Mouse (Mus musculus): ENCODE data around the gene Plbd1.

Plbd1 gene

DNA sequence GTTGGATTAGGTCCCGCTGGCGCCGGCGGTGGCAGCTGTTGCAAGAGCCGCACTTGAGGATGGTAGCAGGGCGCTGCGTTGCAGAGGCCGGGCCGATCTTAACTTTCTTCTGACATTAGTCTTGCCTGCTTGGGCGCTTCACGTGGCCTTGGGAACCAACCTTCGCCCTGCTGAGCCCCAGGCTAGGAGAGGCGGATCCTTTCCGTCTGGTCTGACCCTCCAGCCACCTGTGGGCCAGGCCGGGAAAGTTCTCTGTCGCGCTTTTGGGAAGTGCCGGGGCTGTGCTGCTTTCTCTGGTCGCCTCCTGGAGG, at the start of gene Plbd1:
TSS of gene Plbd1 (minus strand) at position 223 of the 311 bp plus-strand sequence.
- DNase-seq (ENCODE audit: low read depth, low spot score), result no peak

DNA sequence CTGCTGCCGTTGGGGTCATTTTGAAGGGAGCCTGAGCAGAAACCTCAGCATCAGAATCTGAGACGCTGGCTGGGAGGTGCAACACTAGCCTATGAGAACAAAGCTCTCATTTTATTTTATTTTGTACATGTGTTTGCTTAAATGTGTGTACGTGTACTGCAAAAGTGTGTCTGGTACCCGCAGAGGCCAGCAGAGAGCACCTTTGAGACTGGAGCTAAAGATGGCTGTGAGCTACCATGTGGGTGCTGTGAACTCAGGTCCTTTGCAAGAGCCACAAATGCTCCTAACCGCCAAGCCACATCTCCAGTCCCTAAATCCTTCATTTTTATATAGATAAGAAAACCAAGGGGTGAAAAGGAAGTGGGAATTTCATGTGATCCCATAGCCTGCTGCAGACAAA, 48.7 kb upstream of the Plbd1 start:
- no peak for DNase-seq (ENCODE audit: low read depth, low spot score)

DNA sequence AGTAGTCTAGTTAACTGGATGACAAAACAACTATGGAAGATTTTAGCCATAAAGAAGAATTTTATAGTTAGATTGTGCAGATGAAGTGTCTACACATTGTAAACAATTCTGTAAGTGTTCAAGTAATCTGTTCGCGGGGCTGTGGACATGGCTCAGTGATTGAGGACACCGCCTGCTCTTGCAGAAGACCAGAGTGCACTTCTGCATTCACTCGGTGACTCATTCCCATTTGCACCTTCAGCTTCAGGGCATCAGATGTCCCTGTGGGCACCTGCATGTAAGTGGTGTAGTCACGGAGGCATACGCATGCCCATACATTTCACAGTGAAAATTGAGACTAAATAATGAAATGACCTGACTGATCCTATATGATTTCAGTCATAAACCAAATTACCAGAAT, 46.9 kb upstream of the Plbd1 start:
- DNase-seq (ENCODE audit: low read depth, low spot score), result no peak

DNA sequence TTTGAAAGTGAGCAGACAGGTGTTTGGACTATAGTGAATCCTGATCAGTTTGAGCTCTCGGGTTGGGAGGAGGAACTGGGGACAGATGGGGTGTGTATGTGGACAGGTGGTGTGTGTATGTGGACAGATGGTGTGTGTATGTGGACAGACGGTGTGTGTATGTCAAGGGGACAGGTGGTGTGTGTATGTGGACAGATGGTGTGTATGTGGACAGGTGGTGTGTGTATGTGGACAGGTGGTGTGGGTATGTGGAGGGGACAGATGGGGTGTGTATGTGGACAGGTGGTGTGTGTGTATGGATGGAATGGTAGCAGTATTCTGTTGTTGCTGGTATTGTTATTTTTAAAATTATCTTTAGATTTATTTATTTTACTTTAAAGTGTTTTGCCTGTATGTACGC, 40.1 kb upstream of the Plbd1 start:
- DNase-seq (ENCODE audit: low read depth, low spot score), result no peak

DNA sequence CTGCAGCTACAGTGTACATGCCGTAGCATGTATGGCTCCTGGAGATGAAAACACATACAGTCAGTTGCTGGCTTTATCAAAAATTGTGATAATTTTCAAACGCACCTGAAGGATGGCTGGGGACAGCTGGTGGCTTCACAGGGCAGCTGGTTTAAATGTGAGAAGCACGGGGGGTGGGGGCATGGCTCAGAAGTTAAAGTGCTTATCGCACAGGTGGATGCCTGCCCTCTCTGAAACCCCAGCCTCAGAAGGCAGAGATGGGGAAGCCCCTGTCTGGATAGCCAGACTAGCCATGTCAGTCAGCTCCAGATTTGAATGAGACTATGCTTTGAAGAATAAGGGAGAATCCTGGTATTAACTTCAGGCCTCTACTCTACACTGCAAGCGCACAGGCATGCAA, 39.5 kb upstream of the Plbd1 start:
- no peak for DNase-seq (ENCODE audit: low read depth, low spot score)

DNA sequence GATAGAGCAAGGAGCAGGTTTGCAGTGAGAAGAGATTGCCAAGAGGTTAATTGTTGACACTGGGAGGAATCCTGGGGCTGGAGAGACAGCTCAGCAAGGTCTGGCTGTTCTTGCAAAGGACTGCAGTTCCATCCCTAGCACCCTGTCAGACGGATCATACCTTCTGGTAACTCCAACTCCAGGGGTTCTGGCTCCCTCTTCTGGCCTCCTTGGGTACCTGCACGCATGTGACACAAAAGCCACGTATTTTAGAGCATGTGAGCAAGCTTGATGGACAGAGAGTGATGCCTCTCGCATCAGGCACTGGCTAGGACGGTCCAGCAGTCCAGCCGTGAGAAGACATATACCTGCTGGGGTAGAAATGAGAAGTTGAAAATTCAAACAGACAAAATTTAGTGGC, 29.6 kb upstream of the Plbd1 start:
- no peak for DNase-seq (ENCODE audit: low read depth, low spot score)

DNA sequence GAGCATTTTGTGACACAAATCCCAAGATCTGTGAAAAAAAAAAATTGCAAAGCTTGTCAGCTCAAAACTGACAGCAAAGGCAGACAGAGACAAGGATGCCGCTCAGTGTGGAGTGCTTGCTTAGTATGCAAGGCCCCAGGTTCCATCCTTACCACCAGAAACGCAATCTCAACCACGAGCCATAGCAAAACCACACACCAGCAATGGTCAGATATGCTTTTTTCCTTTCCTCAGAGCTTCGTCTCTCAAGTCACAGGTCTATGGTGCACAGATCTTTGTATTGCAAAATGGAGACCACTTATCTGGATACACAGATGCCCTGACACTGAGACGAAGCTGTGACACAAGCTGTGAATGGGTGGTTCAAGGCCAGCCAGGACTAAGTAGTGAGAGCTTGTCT, 28.8 kb upstream of the Plbd1 start:
- no peak for DNase-seq (ENCODE audit: low read depth, low spot score)

DNA sequence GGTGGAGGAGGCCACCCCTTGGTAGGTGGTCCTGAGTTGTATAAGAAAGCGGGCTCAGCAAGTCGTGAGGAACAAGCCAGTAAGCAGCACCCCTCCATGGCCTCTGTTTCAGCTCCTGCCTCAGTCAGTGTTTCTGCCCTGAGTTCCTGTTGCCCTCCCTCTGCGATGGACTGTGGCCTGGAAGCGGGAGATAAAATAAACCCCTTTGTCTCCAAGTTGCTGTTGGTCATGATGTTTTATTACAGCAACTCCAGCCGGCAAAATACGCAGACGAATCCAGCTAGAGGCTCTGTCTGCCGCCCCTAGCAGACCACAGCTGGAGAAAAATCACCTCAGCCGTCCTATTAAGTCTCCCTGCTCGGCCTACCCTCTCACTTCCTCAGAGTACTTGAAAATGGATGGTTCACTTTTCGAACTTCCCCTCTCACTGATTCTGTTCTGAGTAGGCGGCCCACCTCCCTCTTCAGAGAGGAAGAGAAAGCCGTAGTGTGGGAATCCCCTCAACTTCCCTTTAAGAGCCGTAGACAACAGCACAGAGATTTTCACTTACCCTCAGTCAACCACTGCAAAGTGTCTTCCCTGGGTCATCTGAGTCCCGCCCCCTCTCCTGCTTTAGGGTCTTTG, 28.2 kb upstream of the Plbd1 start:
- DNase-seq (ENCODE audit: low read depth, low spot score), result no peak

DNA sequence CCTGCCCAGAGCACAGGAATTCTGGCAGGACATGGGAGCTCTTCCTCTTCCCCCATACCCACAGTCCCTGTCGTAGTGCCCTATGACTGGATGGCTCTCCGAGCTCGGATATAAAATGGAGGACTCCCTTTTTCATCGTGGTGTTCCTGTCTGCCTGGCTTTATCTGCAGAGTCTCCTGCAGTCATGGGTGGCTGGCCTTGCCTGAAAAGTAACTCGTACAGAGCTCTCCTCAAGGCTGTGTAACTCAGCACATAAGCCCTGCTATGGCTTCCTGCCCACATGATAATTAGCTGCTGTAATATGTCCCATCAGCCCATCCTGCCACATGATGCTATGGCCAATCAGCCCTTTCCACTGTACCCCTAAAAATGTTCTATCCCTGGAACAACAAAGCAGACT, 23.7 kb upstream of the Plbd1 start:
- no peak for DNase-seq (ENCODE audit: low read depth, low spot score)

DNA sequence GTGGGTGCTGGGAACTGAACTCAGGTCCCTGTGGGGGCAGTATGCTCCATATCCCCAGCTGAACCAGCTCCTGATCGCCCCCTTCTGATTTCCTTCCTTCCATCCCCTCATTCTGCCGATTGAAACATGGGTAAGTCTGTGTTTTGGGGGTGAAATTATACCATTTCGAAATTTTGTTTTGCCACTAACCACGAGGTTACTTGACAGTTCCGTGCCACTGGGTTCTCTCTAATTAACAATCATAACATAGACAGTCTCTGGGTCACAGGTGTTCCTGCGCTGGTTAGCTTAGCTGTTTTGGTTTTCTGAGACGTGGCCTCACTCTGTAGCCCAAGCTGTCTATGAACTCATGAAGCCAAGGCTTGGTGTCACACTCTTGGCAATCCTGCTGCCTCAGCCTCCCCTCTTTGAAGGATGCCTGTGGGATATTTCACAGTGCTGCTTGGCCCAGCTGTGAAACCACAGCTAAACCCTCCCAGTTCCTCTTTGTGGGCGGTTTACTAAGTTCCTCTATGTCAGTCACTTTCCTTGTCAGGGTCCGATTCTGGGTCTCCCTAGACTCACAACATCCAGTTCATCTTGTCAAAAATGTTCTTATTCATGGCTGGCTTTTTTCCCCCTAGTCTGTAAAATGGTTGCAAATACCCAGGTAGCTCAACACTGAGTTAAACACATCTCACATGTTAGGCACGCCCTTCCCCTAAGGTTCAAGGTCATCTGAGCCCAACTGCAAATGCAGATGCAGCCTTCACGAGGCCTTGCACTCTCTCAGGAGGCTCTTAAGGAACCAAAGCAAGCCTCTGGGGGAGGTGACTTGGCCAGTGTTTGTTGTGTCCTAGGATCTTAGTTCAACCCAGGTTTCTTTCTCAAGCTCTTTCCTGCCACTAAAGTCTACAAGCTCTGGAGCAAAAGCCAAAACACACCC, 21.9 kb upstream of the Plbd1 start:
- no peak for DNase-seq (ENCODE audit: low read depth, low spot score)

DNA sequence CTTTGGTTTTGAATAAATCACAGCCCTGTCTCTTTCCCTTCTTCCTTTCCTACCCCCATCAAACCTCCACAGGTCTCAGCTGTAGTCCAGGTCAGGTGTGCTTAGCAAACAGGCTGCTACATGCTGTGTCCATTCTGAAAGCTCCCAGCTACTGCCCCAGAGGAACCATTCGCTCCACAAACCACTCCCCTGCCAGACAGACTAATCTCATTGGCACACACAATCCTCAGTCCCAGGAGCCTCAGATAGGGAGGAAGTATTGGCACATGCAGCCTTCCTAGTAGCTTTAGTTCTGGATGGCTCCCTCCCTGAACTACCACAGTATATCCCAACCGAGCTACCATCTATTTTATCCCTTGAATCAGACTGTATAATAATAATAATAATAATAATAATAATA, 17.7 kb upstream of the Plbd1 start:
- no peak for DNase-seq (ENCODE audit: low read depth, low spot score)

DNA sequence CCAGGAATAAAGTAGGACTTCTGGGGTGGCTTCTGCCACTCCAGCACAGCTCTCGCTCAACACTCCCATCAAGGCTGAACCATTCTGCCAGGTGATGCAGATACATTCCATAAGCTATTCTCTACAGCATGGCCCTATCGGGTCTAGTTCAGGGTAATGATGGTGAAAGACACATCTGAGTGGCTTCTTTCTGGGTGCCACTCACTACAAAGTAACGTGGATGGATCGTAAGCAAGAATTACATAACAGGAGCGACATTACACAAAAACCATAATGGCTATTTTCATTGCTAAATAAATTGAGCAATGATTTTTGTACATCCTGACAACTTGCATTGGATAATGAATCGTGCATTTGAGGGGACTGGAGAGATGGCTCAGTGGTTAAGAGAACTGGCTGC, 13.2 kb upstream of the Plbd1 start:
- no peak for DNase-seq (ENCODE audit: low read depth, low spot score)

DNA sequence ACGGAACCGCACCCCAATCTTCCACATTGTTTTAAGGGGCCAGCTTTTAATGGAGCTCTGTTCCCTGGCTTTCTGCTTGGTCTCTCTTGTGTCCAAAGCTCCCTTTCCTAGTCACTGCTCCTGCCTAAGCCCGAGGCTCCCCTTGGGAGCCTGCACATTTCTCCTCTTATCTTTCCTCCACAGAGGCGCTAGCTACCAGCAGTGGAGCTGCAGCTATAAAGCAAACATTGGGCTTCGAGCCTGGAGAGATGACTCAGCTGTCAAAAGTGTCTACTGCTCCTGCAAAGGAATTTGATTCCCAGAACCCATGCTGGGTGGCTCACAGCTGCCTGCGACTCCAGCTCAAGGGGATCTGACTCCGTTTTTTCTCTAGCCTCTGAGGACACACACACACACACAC, 10.7 kb upstream of the Plbd1 start:
- DNase-seq (ENCODE audit: low read depth, low spot score), result no peak

DNA sequence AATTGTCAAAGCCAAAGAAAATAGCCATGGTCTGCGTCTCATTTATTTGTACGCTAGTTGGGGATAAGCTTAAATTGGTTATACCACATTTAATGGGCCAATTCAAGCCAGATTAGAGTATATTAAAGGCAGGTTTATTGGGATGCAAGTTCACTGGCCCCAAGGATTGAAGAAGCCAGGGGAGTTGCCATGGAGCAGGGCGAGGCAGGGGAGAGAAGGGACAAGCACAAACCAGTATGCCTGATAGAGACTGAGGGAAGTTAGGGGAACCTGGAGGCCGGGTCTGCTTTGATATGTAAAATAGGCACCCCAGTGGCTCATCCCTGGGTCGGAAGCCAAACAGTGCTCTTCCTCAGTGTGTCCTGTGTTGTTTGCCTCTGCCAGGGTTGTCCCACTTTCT, 7.5 kb upstream of the Plbd1 start:
- no peak for DNase-seq (ENCODE audit: low read depth, low spot score)

DNA sequence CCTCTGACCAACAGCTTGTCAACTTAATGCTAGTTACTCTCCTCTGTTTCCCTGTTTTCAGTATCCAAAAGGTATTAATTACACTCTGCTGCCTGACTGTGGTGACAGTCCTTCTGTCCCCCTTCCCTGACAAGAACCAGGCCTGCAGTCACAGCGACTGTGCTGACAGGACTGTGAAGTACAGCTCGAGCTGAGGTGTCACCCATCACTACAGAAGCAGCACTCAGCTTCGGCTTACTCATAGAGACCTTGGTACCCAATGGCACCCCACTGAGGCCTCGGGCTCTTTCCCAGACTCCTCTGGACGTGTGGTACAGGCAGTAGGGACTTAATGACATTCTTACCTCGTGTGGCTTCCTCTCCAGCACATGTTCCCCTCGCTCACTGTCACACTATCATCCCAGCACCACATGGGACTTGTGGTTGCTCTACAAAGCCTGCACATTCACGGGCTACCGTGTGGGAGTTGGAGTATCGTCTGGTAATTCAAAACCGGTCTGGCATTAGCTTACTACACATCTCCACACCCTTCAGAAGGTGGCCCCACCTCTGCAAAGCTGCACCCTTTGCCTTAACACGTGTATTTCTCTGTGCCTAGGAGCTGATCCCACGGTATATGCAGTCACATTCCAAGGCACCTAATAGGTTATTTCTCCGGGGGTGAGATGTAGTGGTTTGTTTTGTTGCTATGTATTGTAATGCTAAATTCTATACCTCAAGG, 6.7 kb upstream of the Plbd1 start:
- no peak for DNase-seq (ENCODE audit: low read depth, low spot score)

DNA sequence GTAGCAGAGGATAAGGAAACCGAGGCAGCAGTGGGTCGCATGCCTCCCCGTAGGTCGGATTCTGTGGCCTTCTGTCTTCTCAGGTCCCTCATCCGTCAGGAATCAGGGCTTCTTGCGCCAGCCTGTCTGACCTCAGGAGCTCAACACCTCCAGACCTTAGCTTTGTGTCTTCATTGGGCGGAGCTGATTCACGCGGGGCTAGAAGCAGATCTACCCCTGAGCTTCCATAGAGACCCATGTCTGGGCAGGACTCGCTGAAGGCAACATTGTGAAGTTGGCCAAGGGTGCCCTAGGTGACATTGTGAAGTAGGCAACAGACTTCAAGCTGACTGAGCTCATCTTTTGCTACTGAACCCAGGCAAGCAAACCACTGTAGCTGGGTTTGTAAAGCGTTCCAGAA, 335 bp upstream of the Plbd1 start:
- DNase-seq (ENCODE audit: low read depth, low spot score), result no peak

DNA sequence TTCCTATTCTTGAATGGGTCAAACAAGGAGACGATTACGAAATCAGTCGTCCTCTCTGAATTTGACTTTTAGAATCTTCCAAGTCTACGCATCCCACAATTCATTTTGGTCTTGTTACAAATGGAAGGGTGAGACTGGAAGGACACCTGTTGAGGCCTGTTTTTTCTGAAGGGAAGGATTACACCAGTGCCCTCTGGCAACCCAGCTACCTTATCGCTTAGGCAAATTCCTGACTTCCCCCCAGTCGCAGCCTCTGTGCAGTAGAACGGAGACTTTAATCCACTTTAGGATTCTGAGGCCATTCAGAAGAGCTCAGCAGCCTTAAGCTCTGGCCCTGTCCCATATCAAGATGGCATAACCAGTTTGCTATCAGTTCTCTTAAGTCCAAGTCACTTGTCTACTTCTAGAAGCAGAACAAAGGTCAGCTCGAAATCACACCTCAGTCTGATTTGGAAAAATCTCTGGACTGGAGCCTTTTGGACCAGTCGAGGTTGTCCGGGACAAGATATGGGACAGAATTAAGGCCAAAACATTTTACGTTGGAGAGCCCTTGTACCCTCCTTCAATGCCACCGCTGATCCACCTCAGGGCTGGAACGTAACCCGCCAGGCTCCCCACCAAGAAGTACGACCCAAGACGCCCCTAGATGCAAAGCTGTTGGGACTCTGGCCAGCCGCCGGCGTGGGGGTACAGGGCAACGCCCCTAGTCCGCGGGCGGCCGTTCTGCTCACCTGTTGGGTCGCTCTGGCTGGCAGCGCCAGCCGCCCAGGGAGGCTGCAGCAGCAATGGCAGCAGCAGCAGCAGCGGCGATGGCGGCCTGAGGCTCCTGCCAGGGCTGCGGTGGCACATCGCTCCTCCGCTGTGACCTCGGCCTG, 660 bp downstream of the Plbd1 start:
- no peak for DNase-seq (ENCODE audit: low read depth, low spot score)

DNA sequence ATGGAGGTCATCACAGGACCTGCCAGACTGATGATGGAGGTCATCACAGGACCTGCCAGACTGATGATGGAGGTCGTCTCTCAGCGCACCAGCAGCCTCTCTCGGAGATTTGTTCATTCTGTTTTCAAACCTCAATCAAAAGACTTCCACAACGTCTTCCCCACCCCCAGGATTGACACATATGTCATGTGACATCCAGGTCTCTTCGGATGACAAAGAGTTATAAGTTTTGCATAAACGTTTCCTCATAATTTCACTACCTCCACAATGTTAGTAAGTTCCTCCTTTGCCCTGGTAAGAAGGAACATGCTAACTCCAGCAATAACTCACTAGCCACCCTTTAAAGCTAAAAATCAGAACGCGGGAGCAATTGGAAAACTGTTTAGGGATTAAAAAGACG, 2.5 kb downstream of the Plbd1 start:
- DNase-seq (ENCODE audit: low read depth, low spot score), result no peak

DNA sequence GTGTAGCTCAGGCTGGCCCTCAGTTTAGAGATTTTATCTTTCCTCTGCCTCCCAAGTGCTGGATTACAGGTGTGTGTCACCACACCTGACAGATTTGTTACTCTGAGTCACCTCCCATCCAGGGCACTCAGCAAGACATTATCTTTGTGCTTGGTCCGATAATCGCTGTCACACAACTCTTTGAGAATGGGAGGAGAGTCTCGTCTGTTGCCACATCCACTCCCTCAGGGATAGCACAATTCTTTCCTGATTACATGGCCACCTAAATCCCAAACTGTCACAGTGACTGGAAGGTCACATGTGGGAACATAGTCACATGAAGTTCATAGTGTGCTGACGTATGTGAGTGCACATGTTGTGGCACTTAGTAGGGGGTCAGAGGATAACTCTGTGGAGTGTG, 3.4 kb downstream of the Plbd1 start:
- no peak for DNase-seq (ENCODE audit: low read depth, low spot score)

DNA sequence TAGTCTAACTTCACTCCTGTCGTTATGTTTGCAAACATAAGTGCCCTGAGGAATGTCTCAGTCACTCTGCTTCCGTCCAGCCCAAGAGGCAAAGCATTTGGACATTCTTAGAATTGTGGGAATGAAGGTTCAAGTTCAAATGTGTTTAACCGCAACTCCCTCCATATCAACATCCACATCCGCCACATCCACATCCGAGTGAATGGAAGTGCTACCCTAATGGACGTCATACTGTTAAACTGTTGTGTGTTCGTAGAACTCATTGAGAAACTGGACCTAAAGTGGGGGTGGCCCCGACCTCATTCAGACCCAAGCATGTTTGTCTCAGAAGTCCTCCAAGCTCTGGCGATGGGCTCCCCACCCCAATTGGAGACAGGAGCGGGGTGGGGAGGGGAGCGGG, 5.9 kb downstream of the Plbd1 start:
- no peak for DNase-seq (ENCODE audit: low read depth, low spot score)

DNA sequence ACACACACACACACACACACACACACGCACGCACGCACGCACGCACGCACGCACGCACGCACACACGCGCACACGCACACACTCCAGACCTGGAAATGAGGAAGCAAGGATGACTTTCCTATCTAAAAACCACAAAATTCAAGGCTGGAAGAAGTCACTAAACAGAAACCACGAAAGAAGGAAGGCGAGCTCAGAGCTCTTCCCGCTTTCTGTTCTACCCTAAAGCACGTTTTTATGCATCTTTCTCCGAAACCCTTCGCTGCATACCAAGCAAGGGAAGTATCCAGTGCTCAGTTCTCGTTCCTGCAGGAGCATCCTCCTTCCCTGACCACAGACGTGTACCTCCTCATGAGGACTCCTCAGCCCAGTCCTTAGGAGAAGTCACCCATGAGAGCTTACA, 7.3 kb downstream of the Plbd1 start:
- no peak for DNase-seq (ENCODE audit: low read depth, low spot score)

DNA sequence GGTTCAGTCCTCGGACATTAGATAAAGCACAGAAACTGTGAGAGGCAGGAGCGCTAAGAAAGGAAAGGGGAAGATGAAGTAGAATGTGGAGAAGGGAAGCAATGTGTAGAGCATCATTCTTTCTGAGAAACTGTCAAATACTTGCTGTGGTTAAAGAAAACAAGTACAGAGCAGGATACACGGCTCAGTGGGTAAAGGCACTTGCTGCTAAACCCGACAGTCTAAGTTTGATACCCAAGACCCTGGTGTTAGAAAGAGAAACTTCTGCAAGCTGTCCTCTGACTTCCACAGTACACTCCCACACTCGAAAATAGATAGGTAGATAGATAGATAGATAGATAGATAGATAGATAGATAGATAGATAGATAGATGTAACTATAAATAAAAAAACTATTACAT, 8.4 kb downstream of the Plbd1 start:
- DNase-seq (ENCODE audit: low read depth, low spot score), result no peak

Data from c-Kit-negative CD71-positive TER-119-positive erythroid progenitor cells, embryonic 14.5 days (primary cell).